9 mouse cellular contexts compared by ENCODE assay signal in genomic region chr2:3713682-3714361, GRCm38 (mm10).
DNase-seq lines count a peak whose midpoint lies in the region; ATAC-seq and TF ChIP-seq lines count a peak whose summit lies in the region.
"Had no signal": no experiment of that assay in that cellular context is flagged by ENCODE, and none has a peak within 500 bp of the region (broad histone marks: within the 10 kb centered on the region; RNA-seq: fewer than 3 reads in every experiment).

No protein-coding gene starts in this region.

- peak; percentile 50 for DNase-seq in adrenal gland, postnatal 25 days
- DNase-seq in forebrain, embryonic 14.5 days (ENCODE audit: low spot score), result peak; percentile 39
- DNase-seq in hindbrain, postnatal 0 days (ENCODE audit: low spot score), result peak; percentile 20
- peak; percentile 73 for DNase-seq in thymus, postnatal 4 days

- H3K27me3 ChIP-seq in erythroblast, embryonic 14.5 days (ENCODE audit: control insufficient read depth), result peaks cover 20% of the 10 kb centered on the region
- no peaks in the 10 kb centered on the region for H3K27me3 ChIP-seq in forebrain, embryonic 14.5 days (replicated peaks; ENCODE audit: control insufficient read depth, insufficient read depth, low read length)
- no peaks in the 10 kb centered on the region for H3K27me3 ChIP-seq in hindbrain, postnatal 0 days (ENCODE audit: insufficient read depth, low read length)
- H3K27me3 ChIP-seq in liver, embryonic 16.5 days (ENCODE audit: control insufficient read depth, insufficient read depth, low read depth, low read length), result peaks cover 5% of the 10 kb centered on the region; the same call in 1 of the 2 replicates
- H3K27me3 ChIP-seq in neural tube, embryonic 15.5 days (replicated peaks), result no peaks in the 10 kb centered on the region

- peaks cover 32% of the 10 kb centered on the region for H3K4me1 ChIP-seq in erythroblast, embryonic 14.5 days (ENCODE audit: control insufficient read depth)
- peaks cover 23% of the 10 kb centered on the region; the same call in 1 of the 2 replicates for H3K4me1 ChIP-seq in forebrain, embryonic 14.5 days (ENCODE audit: control insufficient read depth, insufficient read depth, low read length)
- H3K4me1 ChIP-seq in hindbrain, postnatal 0 days (ENCODE audit: insufficient read depth, low read length), result peaks cover 17% of the 10 kb centered on the region
- H3K4me1 ChIP-seq in liver, embryonic 16.5 days (ENCODE audit: control insufficient read depth, low read depth, low read length), result peaks cover 15% of the 10 kb centered on the region
- H3K4me1 ChIP-seq in neural tube, embryonic 15.5 days, result peaks cover 40% of the 10 kb centered on the region

- H3K9me3 ChIP-seq in erythroblast, embryonic 14.5 days (ENCODE audit: control insufficient read depth, low read length), result no peaks in the 10 kb centered on the region
- H3K9me3 ChIP-seq in forebrain, embryonic 14.5 days (replicated peaks; ENCODE audit: control insufficient read depth, low read length), result no peaks in the 10 kb centered on the region
- H3K9me3 ChIP-seq in hindbrain, postnatal 0 days (ENCODE audit: low read length), result no peaks in the 10 kb centered on the region
- no peaks in the 10 kb centered on the region for H3K9me3 ChIP-seq in liver, embryonic 16.5 days (replicated peaks; ENCODE audit: control insufficient read depth, low read length)
- no peaks in the 10 kb centered on the region for H3K9me3 ChIP-seq in neural tube, embryonic 15.5 days (replicated peaks)
- H3K9me3 ChIP-seq: G1E had no signal

- H3K4me3 ChIP-seq in erythroblast, embryonic 14.5 days (replicated peaks), result peak overlapping the region; percentile 66
- peak overlapping the region; percentile 99 for H3K4me3 ChIP-seq in forebrain, embryonic 14.5 days (ENCODE audit: low read depth, low read length)
- peak overlapping the region; percentile 87 for H3K4me3 ChIP-seq in hindbrain, postnatal 0 days (ENCODE audit: low read length)
- H3K4me3 ChIP-seq in liver, embryonic 16.5 days (ENCODE audit: low read depth, low read length), result peak overlapping the region; percentile 74
- peak overlapping the region; percentile 70 for H3K4me3 ChIP-seq in neural tube, embryonic 15.5 days (replicated peaks)

- H3K36me3 ChIP-seq in erythroblast, embryonic 14.5 days (ENCODE audit: control insufficient read depth), result no peaks in the 10 kb centered on the region
- H3K36me3 ChIP-seq in forebrain, embryonic 14.5 days (ENCODE audit: control insufficient read depth, insufficient read depth, low read length), result no peaks in the 10 kb centered on the region
- no peaks in the 10 kb centered on the region for H3K36me3 ChIP-seq in hindbrain, postnatal 0 days (ENCODE audit: insufficient read depth, low read length)
- H3K36me3 ChIP-seq in liver, embryonic 16.5 days (ENCODE audit: control insufficient read depth, insufficient read depth), result no peaks in the 10 kb centered on the region
- no peaks in the 10 kb centered on the region for H3K36me3 ChIP-seq in neural tube, embryonic 15.5 days

- peak overlapping the region; percentile 99 for H3K9ac ChIP-seq in forebrain, embryonic 14.5 days (ENCODE audit: low read length)
- peak overlapping the region; percentile 91 for H3K9ac ChIP-seq in hindbrain, postnatal 0 days (replicated peaks; ENCODE audit: low read length)
- peak overlapping the region; percentile 77 for H3K9ac ChIP-seq in liver, embryonic 16.5 days (ENCODE audit: low read depth, low read length)
- peak overlapping the region; percentile 99 for H3K9ac ChIP-seq in neural tube, embryonic 15.5 days (replicated peaks)

- no peak for TF ChIP-seq CTCF in hindbrain, postnatal 0 days (IDR thresholded peaks at IDR 0.05; ENCODE audit: low read depth)

- WGBS in forebrain, embryonic 14.5 days, result under 1% methylated on average over 37 of the region's 38 CpGs
- WGBS in hindbrain, postnatal 0 days, result under 1% methylated on average over 36 of the region's 38 CpGs
- WGBS in liver, embryonic 16.5 days (ENCODE audit: insufficient replicate concordance), result 1% methylated on average over 38 of the region's 38 CpGs
- WGBS in neural tube, embryonic 15.5 days, result 1% methylated on average over 36 of the region's 38 CpGs

- peak overlapping the region; percentile 81 for H3K27ac ChIP-seq in forebrain, embryonic 14.5 days (ENCODE audit: low read depth, low read length)
- H3K27ac ChIP-seq in hindbrain, postnatal 0 days, result peak overlapping the region; percentile 79
- peak overlapping the region; percentile 30; the same call in 1 of the 2 replicates for H3K27ac ChIP-seq in liver, embryonic 16.5 days (ENCODE audit: low read length)
- H3K27ac ChIP-seq in neural tube, embryonic 15.5 days (replicated peaks), result peak overlapping the region; percentile 84

- H3K4me2 ChIP-seq in forebrain, embryonic 14.5 days (ENCODE audit: low read length), result peak overlapping the region; percentile 73
- peak overlapping the region; percentile 86 for H3K4me2 ChIP-seq in hindbrain, postnatal 0 days (ENCODE audit: low read depth, low read length)
- peak overlapping the region; percentile 85 for H3K4me2 ChIP-seq in liver, embryonic 16.5 days (ENCODE audit: low read depth, low read length)
- peak overlapping the region; percentile 86 for H3K4me2 ChIP-seq in neural tube, embryonic 15.5 days

- ATAC-seq in erythroblast, adult 5-6 weeks (replicated peaks; ENCODE audit: low FRiP score, poor library complexity, severe bottlenecking), result no peak
- peak; percentile 78 for ATAC-seq in forebrain, embryonic 14.5 days
- no peak; the same call in none of the 2 replicates for ATAC-seq in hindbrain, postnatal 0 days
- ATAC-seq in liver, embryonic 16.5 days (ENCODE audit: low read depth), result peak; percentile 33
- ATAC-seq in neural tube, embryonic 15.5 days (ENCODE audit: low FRiP score), result peak; percentile 78

Comparison
In these comparisons a context has a peak if more than half of its experiments do, and no peak if none do; other contexts are left out.
1. ATAC-seq: peak in forebrain, embryonic 14.5 days (single experiment), liver, embryonic 16.5 days (single experiment) and neural tube, embryonic 15.5 days (single experiment); none in erythroblast, adult 5-6 weeks (single experiment) and hindbrain, postnatal 0 days (single experiment).
2. DNase-seq: peak in every context shown above with its lines; median percentile 73 in thymus, postnatal 4 days; 50 in adrenal gland, postnatal 25 days; 39 in forebrain, embryonic 14.5 days; 20 in hindbrain, postnatal 0 days.
3. H3K27ac ChIP-seq: peak in every context shown above with its lines; median percentile 84 in neural tube, embryonic 15.5 days; 81 in forebrain, embryonic 14.5 days; 79 in hindbrain, postnatal 0 days; 30 in liver, embryonic 16.5 days.
4. Peak in every context shown above with its lines, with median percentiles within 50 percentile points of each other: H3K4me3 ChIP-seq, H3K4me2 ChIP-seq and H3K9ac ChIP-seq.